Mouse (Mus musculus) spleen, postnatal 36 days (tissue): Measurements from ENCODE around the gene Ern1.
"Not testable (repeated sequence)": the region's sequence is repeated elsewhere in the genome, so short reads cannot be mapped to it uniquely, and the experiment has no call there.

ENCODE experiments used
- DNase-seq, 2 experiments: peaks; one replicate each; pipeline ENCODE4 v3.0.0; 2022; ENCODE audit warnings: low spot score in 2 of 2, mixed read lengths in 1 of 2

Gene Ern1

DNA sequence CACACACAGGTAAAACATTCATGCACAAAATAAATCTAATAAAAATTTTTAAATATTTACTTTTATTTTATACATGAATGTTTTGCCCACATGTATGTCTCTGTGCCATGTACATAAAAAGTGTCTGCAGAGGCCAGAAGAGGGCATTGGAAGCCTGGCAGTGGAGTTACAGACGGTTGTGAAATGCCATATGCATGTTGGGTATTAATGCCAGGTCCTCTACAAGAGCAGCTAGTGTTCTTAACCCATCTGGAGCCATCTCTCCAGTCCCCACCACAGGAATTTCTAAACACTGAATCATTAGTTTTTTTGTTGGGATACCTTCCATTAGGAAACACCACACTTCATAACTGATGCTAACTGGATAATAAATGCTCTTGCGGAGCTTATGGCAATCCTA is 50.1 kb downstream of the Ern1 start:
- DNase-seq, result no peak

GRCm38 (mm10) chr11:106437039-106437438 is 50.6 kb downstream of the Ern1 start:
- no peak for DNase-seq

- DNase-seq, result peak in 1 of 2 experiments; percentile 13
Observed at GRCm38 (mm10) chr11:106430392-106430791, 57.3 kb downstream of the Ern1 start.

GRCm38 (mm10) chr11:106429689-106430088 is 58.0 kb downstream of the Ern1 start:
- DNase-seq, result peak in 1 of 2 experiments; percentile 6

DNA sequence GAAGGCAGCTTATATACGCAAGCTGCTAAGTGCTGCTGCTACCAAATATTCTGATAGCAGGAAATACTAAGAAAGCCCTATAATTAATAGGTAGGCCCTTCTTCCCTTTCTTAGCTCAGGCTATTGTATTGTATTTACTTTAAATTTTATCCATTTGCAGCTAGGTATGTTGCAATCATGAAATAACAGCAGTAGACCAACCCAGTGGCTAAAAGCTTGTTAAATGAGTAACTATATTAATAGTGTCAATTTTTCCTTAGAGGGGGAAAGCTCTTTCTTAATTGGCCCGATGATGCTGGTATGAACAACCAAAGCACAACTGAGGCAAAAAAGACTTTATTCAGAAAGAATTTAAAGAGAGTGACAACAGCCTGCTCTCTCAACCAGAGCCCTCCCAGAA is 59.1 kb downstream of the Ern1 start:
- no peak for DNase-seq

GRCm38 (mm10) chr11:106428106-106428505 is 59.5 kb downstream of the Ern1 start:
- peak in 1 of 2 experiments; percentile 28 for DNase-seq

DNA sequence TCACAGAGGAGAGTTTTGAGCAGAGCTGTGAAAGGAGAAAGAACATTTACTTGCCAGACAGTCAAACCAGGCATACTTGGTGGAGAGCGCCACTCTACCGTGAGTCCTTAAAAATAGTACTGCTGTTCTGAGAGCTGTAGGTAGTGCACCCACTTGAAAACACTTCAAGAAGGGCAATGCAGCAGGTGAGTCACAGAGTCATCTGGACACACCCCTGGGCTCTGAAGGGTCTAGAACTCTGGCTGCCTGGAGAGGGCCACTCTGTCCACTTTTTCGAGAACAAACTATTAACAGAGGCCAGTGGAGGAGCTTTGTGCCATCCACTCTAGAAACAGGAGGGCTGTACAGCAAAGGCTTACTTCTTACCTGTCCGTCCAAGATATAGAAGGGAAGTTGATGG is 61.2 kb downstream of the Ern1 start:
- DNase-seq, result no peak

DNA sequence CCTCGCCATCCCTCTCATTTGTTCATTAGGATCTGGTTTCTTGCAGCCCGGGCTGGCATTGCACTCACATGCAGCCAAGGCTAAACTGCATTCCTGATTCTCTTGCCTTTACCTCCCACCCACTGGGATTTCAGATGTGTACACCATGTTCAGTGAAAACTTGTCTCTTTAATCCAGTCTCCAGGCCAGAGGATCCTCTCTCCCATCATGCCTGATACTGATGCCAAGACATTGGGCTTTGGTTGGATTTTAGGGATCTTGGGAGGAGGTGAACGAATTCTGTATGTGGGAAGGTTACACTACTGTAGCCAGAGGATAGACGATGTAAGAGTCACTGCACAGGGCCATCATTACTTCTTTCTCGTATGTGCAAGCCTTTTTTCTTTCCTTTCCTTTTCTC is 62.5 kb downstream of the Ern1 start:
- DNase-seq, result no peak

DNA sequence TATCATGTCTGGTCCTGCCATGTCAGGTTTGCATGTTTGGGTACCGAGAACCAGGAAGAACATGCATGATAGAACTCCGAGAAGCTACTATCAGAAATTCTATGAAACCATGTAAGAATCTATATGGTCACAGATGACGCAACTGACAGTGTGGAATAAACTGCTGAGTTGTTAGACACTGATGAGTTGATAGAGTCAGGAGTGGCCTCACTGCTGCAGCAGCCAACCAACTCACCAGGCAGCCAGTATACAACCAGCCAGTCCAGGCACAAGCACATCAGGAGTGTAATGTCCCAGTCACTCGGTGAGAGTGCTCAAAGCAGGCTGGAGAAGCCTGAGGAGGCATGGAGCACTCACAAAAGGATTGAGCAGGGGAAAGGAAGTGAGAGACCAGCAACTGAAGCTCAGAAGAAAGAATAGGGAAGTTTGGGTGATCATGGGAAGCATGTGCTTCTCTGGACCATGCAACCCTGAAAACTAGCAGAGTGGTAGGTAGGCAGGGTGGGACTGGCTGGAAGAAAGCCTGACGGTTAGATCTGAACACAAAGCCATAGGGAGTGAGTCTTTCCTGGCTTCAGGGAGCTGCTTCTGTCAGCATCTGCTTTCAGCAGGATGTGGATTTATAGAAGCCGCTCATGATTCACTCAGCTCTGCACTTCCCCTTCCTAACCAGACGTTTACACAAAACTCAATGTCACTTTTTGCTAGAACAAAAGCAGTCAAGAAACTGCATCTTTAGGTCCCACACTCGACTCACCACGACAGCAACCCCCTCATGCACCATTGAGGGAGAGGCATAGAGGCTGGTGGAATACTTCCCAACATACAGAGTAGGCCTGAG is 68.2 kb downstream of the Ern1 start:
- DNase-seq, result peak; percentile 23 to 30

DNA sequence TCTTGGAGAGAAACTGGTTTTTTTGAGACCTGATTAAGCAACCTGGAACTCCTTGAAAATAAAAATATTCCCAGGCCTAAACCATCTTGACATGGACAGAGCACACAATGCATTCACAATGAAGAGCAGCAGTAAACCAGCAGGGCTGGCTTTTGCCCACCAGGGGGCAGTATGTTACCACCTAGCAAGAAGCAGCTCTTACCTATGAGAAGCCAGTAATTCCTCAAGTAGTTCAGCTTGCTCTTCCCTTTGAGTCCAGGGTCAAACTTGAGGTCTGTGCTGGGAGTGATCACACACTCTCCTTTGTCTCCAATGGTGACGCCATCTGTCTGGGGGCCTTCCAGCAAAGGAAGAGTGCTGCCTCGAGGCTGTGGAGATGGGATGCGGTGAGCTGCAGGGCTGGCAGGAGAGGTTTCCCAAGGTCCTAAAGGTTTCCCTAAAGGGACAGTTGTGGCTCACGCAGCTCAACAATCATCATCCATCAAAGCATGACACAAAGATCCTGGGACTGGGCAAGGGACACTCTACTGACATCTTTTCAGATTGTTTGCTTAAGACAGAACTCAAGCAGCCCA is 68.9 kb downstream of the Ern1 start:
- peak; percentile 76 to 79 for DNase-seq

DNA sequence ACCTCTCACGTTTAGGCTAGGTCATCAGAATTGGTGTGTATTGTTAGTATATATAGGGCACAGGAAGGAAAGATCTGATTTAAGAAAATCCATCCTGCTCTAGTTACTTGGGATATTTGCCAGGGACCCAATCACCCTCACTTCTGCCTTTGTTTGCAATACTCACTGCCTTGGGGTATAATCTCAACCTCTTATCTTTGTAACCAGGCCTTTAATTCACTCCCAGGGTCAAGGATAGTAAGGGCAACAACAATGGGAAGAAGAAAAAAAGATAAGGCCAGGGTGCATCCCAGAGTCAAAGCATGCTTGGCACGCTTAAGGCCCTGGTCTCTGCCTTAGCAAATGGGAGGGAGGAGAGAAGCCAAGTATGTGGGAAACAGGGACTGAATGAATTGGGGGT is 69.8 kb downstream of the Ern1 start:
- no peak for DNase-seq

- DNase-seq, result no peak
Observed at GRCm38 (mm10) chr11:106416331-106416730, 71.3 kb downstream of the Ern1 start.

DNA sequence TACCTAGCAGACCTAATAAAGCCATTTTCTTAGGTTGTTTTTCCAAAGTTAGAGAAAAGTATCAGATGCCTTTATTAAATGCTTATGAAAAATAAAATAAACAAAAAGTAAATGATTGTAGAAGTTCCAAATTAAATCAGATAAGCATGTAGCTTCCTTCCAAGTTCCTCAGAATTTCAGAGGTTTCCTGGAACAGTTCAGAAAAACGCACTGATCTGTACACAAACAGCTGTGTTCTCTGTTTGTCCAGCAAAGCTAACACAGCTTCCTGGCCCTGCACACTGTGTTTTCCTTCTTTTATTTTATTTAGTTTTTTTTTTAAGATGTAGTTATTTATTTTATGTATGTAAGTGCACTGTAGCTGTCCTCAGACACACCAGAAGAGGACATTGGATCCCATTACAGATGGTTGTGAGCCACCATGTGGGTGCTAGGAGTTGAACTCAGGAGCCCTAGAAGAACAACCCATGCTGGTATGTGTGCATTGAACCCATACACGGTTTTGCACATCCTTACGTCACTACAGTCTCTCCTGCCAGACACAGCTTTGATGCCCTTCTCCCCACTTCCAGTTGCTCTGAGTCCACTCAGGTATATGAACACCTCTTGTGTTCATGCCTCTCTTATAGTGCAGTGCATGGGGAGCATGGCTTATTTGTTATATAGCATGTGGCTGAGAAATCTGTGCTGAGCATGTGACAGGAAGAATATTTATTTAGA is 74.9 kb downstream of the Ern1 start:
- DNase-seq, result no peak

DNA sequence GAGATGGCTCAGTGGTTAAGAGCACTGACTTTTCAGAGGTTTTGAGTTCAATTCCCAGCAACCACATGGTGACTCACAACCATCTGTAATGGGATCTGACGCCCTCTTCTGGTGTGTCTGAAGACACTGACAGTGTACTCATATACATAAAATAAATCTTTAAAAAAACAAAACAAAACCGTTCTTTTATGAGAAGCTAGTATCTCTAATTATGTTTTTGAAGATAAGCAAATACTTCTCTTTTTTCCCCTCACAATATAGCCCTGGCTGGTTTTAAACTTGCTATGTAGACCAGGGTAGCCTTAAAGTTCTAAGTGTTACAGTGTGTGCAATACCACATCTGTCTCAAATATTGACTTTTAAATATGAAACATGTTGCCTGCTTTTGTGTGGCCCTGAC is 76.5 kb downstream of the Ern1 start:
- DNase-seq, result no peak

GRCm38 (mm10) chr11:106410507-106410906 is 77.1 kb downstream of the Ern1 start:
- DNase-seq, result no peak

DNA sequence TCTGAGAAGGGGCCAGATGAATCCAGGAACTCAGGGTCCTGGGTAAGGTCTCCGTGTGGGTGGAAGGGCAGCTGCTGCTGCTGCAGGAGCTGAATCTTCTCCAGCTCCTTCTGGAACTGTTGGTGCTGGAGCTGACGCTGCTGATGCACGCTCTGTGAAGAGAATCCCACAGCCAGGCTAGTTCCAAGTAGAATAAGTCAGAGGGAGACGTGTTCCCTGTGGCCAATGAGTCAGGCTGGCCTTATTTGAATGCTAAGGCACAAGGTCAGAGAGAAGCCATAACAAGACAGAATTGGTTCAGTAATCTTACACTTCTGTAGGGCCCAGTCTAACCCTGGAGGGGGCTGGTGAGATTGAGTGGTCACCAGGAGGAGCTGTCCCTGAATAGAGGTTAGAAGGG is 77.6 kb downstream of the Ern1 start:
- no peak for DNase-seq

GRCm38 (mm10) chr11:106398481-106398880 is 89.2 kb downstream of the Ern1 start:
- DNase-seq, result no peak

DNA sequence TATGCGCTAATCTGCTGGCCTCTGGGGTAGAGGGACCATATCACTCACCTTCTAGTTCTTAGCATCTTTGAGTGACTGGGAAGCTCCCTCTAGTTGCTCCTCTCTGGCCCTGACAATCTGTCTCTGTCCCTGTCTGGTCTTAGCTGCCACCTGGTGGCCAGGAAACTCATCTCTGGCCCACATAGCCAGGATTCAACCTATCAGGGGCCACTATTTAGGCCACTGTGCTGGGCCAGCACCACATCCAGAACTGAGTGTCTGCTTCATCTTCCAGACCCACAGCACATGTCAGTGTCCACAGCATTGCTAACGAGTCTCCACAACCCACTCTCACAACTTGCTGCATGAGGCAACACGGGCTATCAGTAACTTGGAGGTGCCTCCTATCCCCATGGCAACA is 90.0 kb downstream of the Ern1 start:
- no peak for DNase-seq

GRCm38 (mm10) chr11:106394055-106394454 is 93.6 kb downstream of the Ern1 start:
- DNase-seq, result not testable (repeated sequence)

DNA sequence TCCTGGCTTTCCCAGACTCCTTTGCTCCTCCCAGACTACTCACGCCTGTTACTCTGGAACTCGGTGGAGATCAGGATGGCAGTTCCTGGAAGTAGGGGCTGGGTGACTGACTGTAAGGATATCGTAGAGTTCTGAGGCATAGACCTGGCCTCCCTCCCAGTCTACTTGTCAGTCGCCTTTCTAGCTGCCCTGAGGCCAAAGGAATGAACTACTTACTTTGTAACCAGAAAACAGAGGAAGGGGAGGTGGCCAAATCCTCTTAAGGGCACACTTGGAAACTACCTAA is 94.4 kb downstream of the Ern1 start:
- no peak for DNase-seq

DNA sequence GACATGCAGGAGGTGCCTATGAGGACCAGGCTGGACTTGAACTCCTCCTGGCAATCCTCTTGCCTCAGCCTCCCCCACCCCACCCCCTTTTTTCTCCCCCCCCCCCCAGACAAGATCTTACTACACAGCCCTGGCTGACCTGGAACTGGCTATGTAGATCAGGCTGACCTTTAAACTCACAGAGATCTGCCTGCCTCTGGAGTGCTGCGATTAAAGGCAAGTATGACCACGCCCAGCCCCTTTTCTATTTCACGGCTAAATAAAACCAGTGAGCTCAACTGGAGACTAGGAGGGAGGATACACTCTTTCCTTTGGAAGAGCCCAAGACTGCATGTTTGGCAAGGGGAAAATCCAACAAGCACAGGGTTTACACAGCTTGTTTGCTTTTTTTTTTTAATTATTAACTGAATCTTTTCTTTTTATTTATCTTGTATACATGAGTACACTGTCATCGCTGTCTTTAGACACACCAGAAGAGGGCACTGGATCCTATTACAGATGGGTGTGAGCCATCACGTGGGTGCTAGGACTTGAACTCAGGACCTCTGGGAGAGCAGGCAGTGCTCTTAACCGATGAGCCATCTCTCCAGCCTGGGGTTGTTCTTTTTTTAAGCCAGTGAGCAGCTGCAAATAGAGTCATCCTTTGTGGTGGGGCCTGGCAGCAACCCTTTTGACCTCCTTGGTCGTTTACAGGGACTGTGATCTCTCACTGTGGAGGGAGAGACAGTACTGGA is 94.9 kb downstream of the Ern1 start:
- no peak for DNase-seq

DNA sequence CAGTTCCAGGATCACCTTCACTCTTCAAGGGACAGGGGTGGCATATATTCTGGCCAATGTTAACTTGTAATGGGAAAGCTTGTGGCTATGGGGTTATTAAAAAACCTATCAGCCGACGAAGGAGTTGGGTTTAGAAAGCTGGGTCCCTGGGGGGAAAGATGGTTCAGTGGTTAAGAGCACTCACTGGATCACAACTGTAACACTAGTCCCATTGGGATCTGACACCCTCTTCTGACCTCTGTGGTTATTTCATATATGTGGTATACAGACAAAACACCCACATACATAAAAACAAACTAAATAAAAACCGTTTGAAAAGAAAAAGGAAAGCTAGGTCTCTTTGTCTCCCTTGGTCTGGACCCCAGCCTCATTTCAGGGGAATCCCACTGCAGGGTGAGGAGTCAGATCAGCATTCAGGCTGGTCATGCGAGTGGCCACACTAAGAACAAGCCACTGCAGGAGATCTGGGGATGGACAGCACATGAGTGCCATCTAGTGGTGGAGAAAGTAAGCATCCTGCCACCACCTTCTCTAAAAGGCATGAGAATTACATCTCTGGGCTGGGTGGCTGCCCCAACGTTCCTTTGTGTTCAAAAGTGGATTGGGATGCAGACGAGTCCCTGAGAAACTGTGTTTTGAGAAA is 96.0 kb downstream of the Ern1 start:
- DNase-seq, result peak; percentile 70 to 75
